Mouse (Mus musculus) heart, adult 8-10 months (tissue): ENCODE measurements around the gene Dhrs9. TPM values are rescaled to one million over a fixed set of nuclear protein-coding genes. Genes with fewer than 3 reads are reported as not detected.

Source experiments
- DNase-seq: peaks from one replicate; pipeline ENCODE4 v3.0.0; 2022; ENCODE audit warnings: low spot score
- total RNA-seq, 4 experiments: library from RNA; stranded (reverse); gene quantifications; 2 replicates each; pipeline ENCODE4 v1.2.4; 2022

Gene Dhrs9
- total RNA-seq, 4 experiments from 2014 or later = 0.05 to 0.19 (median 0.11) TPM; not detected in 1

- no peak for DNase-seq
Observed at GRCm38 (mm10) chr2:69418294-69418881, 38.1 kb downstream of the Dhrs9 start.

DNA sequence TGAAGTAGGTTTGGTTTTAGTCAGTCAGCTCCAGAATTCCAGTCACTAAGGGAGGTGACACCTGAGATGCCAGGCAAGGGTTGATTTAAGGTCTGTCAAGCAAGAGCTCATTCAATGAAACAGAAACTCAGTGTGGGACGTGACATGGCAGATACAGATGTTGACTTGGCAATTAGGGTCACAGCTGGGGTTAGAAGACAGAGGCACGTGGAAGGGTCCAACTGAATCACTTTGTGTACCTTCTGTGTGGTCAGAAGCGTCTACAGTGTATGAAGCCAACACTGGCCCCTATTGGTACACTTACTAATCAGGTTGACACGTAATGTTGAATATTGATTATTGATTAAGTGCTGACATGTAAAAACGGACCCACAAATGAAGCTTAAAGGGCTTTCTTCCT, 44.6 kb downstream of the Dhrs9 start:
- DNase-seq = no peak

DNA sequence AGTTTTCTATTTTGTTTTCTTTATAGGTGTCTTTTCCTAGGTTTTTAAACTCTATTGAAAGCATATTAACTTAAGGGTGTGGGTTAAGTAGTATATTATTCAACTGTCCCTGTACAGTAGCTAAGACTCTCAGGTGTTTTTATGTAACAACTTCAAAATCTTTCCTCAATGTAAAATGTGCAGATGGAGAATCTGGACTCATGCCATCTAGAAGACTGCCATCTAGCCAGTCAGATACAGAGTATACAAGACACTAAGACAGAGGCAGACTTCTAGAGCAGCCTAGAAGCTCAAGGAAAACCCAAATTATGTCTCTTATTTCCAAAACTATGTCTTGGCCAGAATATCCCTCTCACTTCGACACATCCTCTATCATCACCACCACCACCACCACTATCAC, 45.8 kb downstream of the Dhrs9 start:
- no peak for DNase-seq

- no peak for DNase-seq
Observed at GRCm38 (mm10) chr2:69427141-69427540, 46.9 kb downstream of the Dhrs9 start.

DNA sequence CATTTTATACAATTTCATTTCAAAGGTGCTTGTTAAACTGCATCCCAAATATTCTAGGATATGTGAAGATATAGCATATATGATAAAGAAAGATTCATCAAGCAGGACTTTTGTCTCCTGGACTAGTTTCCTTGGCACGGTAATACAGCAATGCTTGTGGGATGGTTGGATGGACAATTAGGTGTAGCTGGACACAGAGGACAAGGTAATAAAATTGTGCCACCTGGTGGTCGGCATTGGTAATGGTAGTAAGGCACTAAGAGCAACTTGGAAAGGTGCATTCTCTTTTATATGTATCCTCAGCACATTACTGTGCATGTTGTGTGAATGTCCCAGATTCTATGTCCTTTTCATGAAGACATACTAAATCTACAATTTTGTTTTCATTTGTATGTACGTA, 47.9 kb downstream of the Dhrs9 start:
- DNase-seq = peak; percentile 16

GRCm38 (mm10) chr2:69441656-69442055, 61.4 kb downstream of the Dhrs9 start:
- no peak for DNase-seq

DNA sequence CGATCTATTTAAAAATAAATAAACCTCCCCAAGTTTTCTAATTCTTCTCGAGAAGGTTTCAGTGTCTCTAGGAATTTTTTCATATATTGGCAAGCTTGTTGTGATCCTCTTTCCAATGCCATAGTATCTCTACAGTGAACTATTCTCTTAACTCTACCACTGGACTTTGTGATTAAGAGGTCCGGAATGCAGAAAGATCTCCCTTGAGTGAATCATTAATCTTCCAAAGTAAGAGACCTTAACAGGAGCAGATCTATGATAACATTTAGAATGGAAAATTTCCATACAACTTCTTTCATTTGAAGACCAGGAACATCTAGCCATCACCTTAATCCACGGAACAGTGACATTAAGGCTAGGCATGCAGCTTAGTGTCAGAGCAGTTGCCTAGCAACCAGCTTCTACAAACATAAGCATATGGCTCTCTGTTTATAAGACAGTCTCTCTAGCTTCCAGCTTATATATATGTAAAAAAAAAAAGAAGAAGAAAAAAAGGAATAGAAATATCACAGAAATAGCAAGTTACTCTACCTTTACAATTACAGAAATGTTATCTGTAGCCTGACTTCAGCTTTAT, 65.7 kb downstream of the Dhrs9 start:
- no peak for DNase-seq

DNA sequence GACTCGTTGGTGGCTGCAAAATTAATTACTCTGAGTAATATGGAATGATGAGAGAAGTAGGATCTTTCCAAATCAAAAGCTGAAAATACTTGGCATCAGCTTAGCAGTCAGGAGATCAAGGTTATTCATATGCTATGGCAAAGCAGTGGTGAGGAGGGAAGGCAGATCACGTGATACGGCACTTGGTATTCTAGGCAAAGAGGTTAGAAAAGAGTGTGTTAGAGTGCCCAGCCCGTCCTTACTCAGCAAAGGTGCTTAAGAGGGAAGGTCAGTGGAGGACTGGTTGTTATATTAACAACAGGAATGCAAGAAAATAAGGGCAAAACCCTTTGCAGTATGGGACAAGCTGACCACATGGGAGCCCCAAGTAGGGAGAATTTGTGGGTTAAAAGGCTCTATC, 68.3 kb downstream of the Dhrs9 start:
- no peak for DNase-seq

GRCm38 (mm10) chr2:69451128-69451527, 70.9 kb downstream of the Dhrs9 start:
- DNase-seq = no peak

Other genes starting within 250 kb of the Dhrs9 start
- gene Nostrin, start 244.6 kb upstream of the Dhrs9 start, total RNA-seq = 1 to 10 TPM; 3.7 to 4.8 (median 4.2) TPM
- 1 to 10 TPM in 1 of 4 experiments, under 1 TPM in 3; 0.33 to 1.3 (median 0.45) TPM for gene Spc25, start 174.3 kb upstream of the Dhrs9 start, total RNA-seq
- not detected for gene G6pc2, start 169.4 kb upstream of the Dhrs9 start, total RNA-seq
- not detected for gene Abcb11, start 37.8 kb upstream of the Dhrs9 start, total RNA-seq
- 1 to 10 TPM in 3 of 4 experiments, under 1 TPM in 1; 0.57 to 1.6 (median 1.1) TPM for gene Lrp2, start 205.6 kb downstream of the Dhrs9 start, total RNA-seq